Mouse (Mus musculus) liver, embryonic 14.5 days (tissue): ENCODE results near the gene Rab11fip5.

Experiments used
- CTCF ChIP-seq: IDR thresholded peaks from 2 replicates; pipeline ENCODE4 v1.5.1; 2016; ENCODE audit warnings: antibody characterized with exemption, low read depth, control low read depth
- EP300 ChIP-seq: IDR thresholded peaks from 2 replicates; pipeline ENCODE4 v1.6.1; 2016; ENCODE audit warnings: antibody characterized with exemption, low read depth

- TF ChIP-seq EP300 (no peak), CTCF (no peak)
Observed at GRCm38 (mm10) chr6:85363231-85363905, 11.1 kb downstream of the Rab11fip5 start.
